Mouse (Mus musculus): ENCODE measurements around the gene Dst. TPM values are rescaled to one million over a fixed set of nuclear protein-coding genes. Genes with fewer than 3 reads are reported as not detected.

The Dst gene
- polyA plus RNA-seq, 1 experiment, result 49.7 TPM

- Histone ChIP-seq H3K4me2 (ENCODE audit: low read depth) (peak overlapping the region; percentile 63), H3K79me2 (ENCODE audit: control insufficient read depth, insufficient read depth) (peaks cover 37% of the 10 kb centered on the region), H3K27me3 (ENCODE audit: control insufficient read depth, insufficient read depth, insufficient read length) (no peaks in the 10 kb centered on the region), H3ac (ENCODE audit: control insufficient read depth, insufficient read length) (no peak overlapping the region), H3K4me3 (no peak overlapping the region), H3K36me3 (ENCODE audit: control insufficient read depth, insufficient read depth) (peaks cover 8% of the 10 kb centered on the region)
- TF ChIP-seq POLR2AphosphoS2 (IDR thresholded peaks at IDR 0.05; ENCODE audit: insufficient read length, low read depth) (no peak), SRF (IDR thresholded peaks at IDR 0.05; ENCODE audit: control insufficient read depth, insufficient read length, low read depth) (no peak), POLR2A (IDR thresholded peaks at IDR 0.05; ENCODE audit: insufficient read length, low read depth) (no peak), TCF12 (IDR thresholded peaks at IDR 0.05; ENCODE audit: insufficient read depth, poor library complexity, severe bottlenecking) (no peak), E2F4 (IDR thresholded peaks at IDR 0.05; ENCODE audit: insufficient read depth) (no peak), REST (IDR thresholded peaks at IDR 0.05; ENCODE audit: insufficient read depth, insufficient read length) (no peak)
Observed at GRCm38 (mm10) chr1:34111954-34112353, 203.9 kb downstream of the Dst start.

DNA sequence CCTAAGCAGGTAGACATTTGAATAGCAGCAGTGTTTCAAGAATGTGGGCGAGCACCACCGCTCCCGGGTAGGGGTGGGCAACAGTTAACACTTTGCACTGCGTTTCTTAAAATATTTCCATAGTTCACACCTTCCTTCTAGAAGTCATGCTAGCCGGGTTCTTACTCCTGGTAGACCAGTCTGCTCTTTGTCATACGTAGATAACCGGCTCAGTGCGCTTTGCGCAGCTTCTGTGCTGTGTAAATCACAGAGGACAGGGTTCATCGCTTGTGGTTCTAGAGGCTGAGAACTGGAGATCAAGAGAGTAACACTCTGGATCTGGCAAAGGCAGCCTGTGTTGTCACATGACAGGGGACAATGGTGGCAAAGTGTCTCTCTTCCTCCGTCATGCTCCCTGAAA is 208.4 kb downstream of the Dst start:
- H3K36me3 ChIP-seq (ENCODE audit: control insufficient read depth, insufficient read depth), result peaks cover 8% of the 10 kb centered on the region
- H3K27me3 ChIP-seq (ENCODE audit: control insufficient read depth, insufficient read depth, insufficient read length), result no peaks in the 10 kb centered on the region
- H3ac ChIP-seq (ENCODE audit: control insufficient read depth, insufficient read length), result no peak overlapping the region
- H3K4me3 ChIP-seq, result no peak overlapping the region
- H3K79me2 ChIP-seq (ENCODE audit: control insufficient read depth, insufficient read depth), result peaks cover 29% of the 10 kb centered on the region
- H3K4me2 ChIP-seq (ENCODE audit: low read depth), result no peak overlapping the region
- TF ChIP-seq POLR2A (IDR thresholded peaks at IDR 0.05; ENCODE audit: insufficient read length, low read depth), result no peak
- TF ChIP-seq TCF3 (IDR thresholded peaks at IDR 0.05; ENCODE audit: insufficient read length, low read depth), result no peak

GRCm38 (mm10) chr1:34117056-34117455 is 209.0 kb downstream of the Dst start:
- no peaks in the 10 kb centered on the region for H3K27me3 ChIP-seq (ENCODE audit: control insufficient read depth, insufficient read depth, insufficient read length)
- H3K36me3 ChIP-seq (ENCODE audit: control insufficient read depth, insufficient read depth), result peaks cover 8% of the 10 kb centered on the region
- H3ac ChIP-seq (ENCODE audit: control insufficient read depth, insufficient read length), result no peak overlapping the region
- no peak for TF ChIP-seq POLR2A (IDR thresholded peaks at IDR 0.05; ENCODE audit: insufficient read length, low read depth)
- no peak overlapping the region for H3K4me2 ChIP-seq (ENCODE audit: low read depth)
- no peak overlapping the region for H3K4me3 ChIP-seq
- H3K79me2 ChIP-seq (ENCODE audit: control insufficient read depth, insufficient read depth), result peaks cover 31% of the 10 kb centered on the region

GRCm38 (mm10) chr1:34117709-34118108 is 209.7 kb downstream of the Dst start:
- TF ChIP-seq REST (IDR thresholded peaks at IDR 0.05; ENCODE audit: insufficient read depth, insufficient read length) (no peak), E2F4 (IDR thresholded peaks at IDR 0.05; ENCODE audit: insufficient read depth) (no peak), CEBPB (IDR thresholded peaks at IDR 0.05; ENCODE audit: insufficient read depth, poor library complexity, severe bottlenecking) (no peak), TCF12 (IDR thresholded peaks at IDR 0.05; ENCODE audit: insufficient read depth, poor library complexity, severe bottlenecking) (no peak), MYOG (IDR thresholded peaks at IDR 0.05; ENCODE audit: control insufficient read depth in 1 of 3, insufficient read depth in 1 of 3, insufficient read length in 2 of 3, low read depth in 2 of 3) (no peak), POLR2A (IDR thresholded peaks at IDR 0.05; ENCODE audit: insufficient read length, low read depth) (no peak), POLR2AphosphoS2 (IDR thresholded peaks at IDR 0.05; ENCODE audit: insufficient read length, low read depth) (no peak), MAX (IDR thresholded peaks at IDR 0.05; ENCODE audit: low read depth) (no peak), SRF (IDR thresholded peaks at IDR 0.05; ENCODE audit: control insufficient read depth, insufficient read length, low read depth) (no peak), USF1 (IDR thresholded peaks at IDR 0.05; ENCODE audit: low read depth) (no peak), TCF3 (IDR thresholded peaks at IDR 0.05; ENCODE audit: insufficient read length, low read depth) (no peak), MYOD1 (IDR thresholded peaks at IDR 0.05; ENCODE audit: control insufficient read depth in 1 of 3, insufficient read length in 2 of 3, low read depth in 2 of 3) (no peak)

GRCm38 (mm10) chr1:34120066-34120465 is 212.0 kb downstream of the Dst start:
- Histone ChIP-seq H3K27me3 (ENCODE audit: control insufficient read depth, insufficient read depth, insufficient read length) (no peaks in the 10 kb centered on the region), H3K4me3 (peak overlapping the region; percentile 41)
- TF ChIP-seq POLR2A (IDR thresholded peaks at IDR 0.05; ENCODE audit: insufficient read length, low read depth), result peak; percentile 55
- TF ChIP-seq MAX (IDR thresholded peaks at IDR 0.05; ENCODE audit: low read depth), result no peak
- TF ChIP-seq CEBPB (IDR thresholded peaks at IDR 0.05; ENCODE audit: insufficient read depth, poor library complexity, severe bottlenecking), result no peak
- TF ChIP-seq USF1 (IDR thresholded peaks at IDR 0.05; ENCODE audit: low read depth), result no peak
- peak in 2 of 3 experiments; percentile 41 to 86 for TF ChIP-seq MYOG (IDR thresholded peaks at IDR 0.05; ENCODE audit: control insufficient read depth in 1 of 3, insufficient read depth in 1 of 3, insufficient read length in 2 of 3, low read depth in 2 of 3)
- no peak for TF ChIP-seq E2F4 (IDR thresholded peaks at IDR 0.05; ENCODE audit: insufficient read depth)
- TF ChIP-seq TCF3 (IDR thresholded peaks at IDR 0.05; ENCODE audit: insufficient read length, low read depth), result no peak
- peak in 2 of 3 experiments; percentile 59 to 79 for TF ChIP-seq MYOD1 (IDR thresholded peaks at IDR 0.05; ENCODE audit: control insufficient read depth in 1 of 3, insufficient read length in 2 of 3, low read depth in 2 of 3)
- peak; percentile 63 for TF ChIP-seq POLR2AphosphoS2 (IDR thresholded peaks at IDR 0.05; ENCODE audit: insufficient read length, low read depth)
- TF ChIP-seq TCF12 (IDR thresholded peaks at IDR 0.05; ENCODE audit: insufficient read depth, poor library complexity, severe bottlenecking), result peak; percentile 18
- no peak for TF ChIP-seq SRF (IDR thresholded peaks at IDR 0.05; ENCODE audit: control insufficient read depth, insufficient read length, low read depth)
- peak; percentile 33 for TF ChIP-seq REST (IDR thresholded peaks at IDR 0.05; ENCODE audit: insufficient read depth, insufficient read length)

More at GRCm38 (mm10) chr1:34117709-34118108, 209.7 kb downstream of the Dst start:
- Histone ChIP-seq H3K79me2 (ENCODE audit: control insufficient read depth, insufficient read depth) (peaks cover 37% of the 10 kb centered on the region), H3K27me3 (ENCODE audit: control insufficient read depth, insufficient read depth, insufficient read length) (no peaks in the 10 kb centered on the region), H3K4me2 (ENCODE audit: low read depth) (no peak overlapping the region), H3K36me3 (ENCODE audit: control insufficient read depth, insufficient read depth) (peaks cover 13% of the 10 kb centered on the region), H3ac (ENCODE audit: control insufficient read depth, insufficient read length) (no peak overlapping the region), H3K4me3 (no peak overlapping the region)

More at GRCm38 (mm10) chr1:34120066-34120465, 212.0 kb downstream of the Dst start:
- H3ac ChIP-seq (ENCODE audit: control insufficient read depth, insufficient read length), result no peak overlapping the region
- peak overlapping the region; percentile 94 for H3K4me2 ChIP-seq (ENCODE audit: low read depth)
- H3K79me2 ChIP-seq (ENCODE audit: control insufficient read depth, insufficient read depth), result peaks cover 47% of the 10 kb centered on the region
- H3K36me3 ChIP-seq (ENCODE audit: control insufficient read depth, insufficient read depth), result peaks cover 4% of the 10 kb centered on the region

Data from myocyte (in vitro differentiated cells).